Mouse (Mus musculus) right cerebral cortex, postnatal 36 days (tissue): ENCODE data around the gene Ranbp10.
A peak's percentile ranks its signal among the peaks of the same experiment; 100 is the strongest.
"Not testable (repeated sequence)": the region's sequence is repeated elsewhere in the genome, so short reads cannot be mapped to it uniquely, and the experiment has no call there.

Experiments used
- DNase-seq, 2 experiments: peaks; one replicate each; pipeline ENCODE4 v3.0.0; 2022; ENCODE audit warnings: low spot score in 2 of 2, mixed read lengths in 1 of 2

Ranbp10 gene

GRCm38 (mm10) chr8:105835318-105835717, 8.2 kb upstream of the Ranbp10 start:
- peak; percentile 34 for DNase-seq

- DNase-seq: not testable (repeated sequence)
These were observed 6.6 kb upstream of the Ranbp10 start for GRCm38 (mm10) chr8:105833740-105834139.

- DNase-seq: no peak
These were observed 771 bp downstream of the Ranbp10 start for GRCm38 (mm10) chr8:105826379-105826778.

GRCm38 (mm10) chr8:105825506-105825905, 1.6 kb downstream of the Ranbp10 start:
- DNase-seq: no peak

GRCm38 (mm10) chr8:105820925-105821324, 6.2 kb downstream of the Ranbp10 start:
- no peak for DNase-seq

- no peak for DNase-seq
These were observed 7.5 kb downstream of the Ranbp10 start for GRCm38 (mm10) chr8:105819659-105820058.

GRCm38 (mm10) chr8:105813241-105813640, 13.9 kb downstream of the Ranbp10 start:
- no peak for DNase-seq

- DNase-seq: no peak
These were observed 14.6 kb downstream of the Ranbp10 start for GRCm38 (mm10) chr8:105812511-105812910.

- no peak for DNase-seq
These were observed 15.6 kb downstream of the Ranbp10 start for GRCm38 (mm10) chr8:105811543-105811942.

GRCm38 (mm10) chr8:105811061-105811460, 16.1 kb downstream of the Ranbp10 start:
- no peak for DNase-seq

GRCm38 (mm10) chr8:105810245-105810786, 16.8 kb downstream of the Ranbp10 start:
- no peak for DNase-seq

GRCm38 (mm10) chr8:105808480-105808879, 18.7 kb downstream of the Ranbp10 start:
- no peak for DNase-seq

- DNase-seq: no peak
These were observed 19.4 kb downstream of the Ranbp10 start for GRCm38 (mm10) chr8:105807766-105808165.

GRCm38 (mm10) chr8:105805964-105806363, 21.2 kb downstream of the Ranbp10 start:
- no peak for DNase-seq

GRCm38 (mm10) chr8:105805346-105805745, 21.8 kb downstream of the Ranbp10 start:
- no peak for DNase-seq

GRCm38 (mm10) chr8:105804797-105805196, 22.4 kb downstream of the Ranbp10 start:
- DNase-seq: no peak

- DNase-seq: no peak
These were observed 25.8 kb downstream of the Ranbp10 start for GRCm38 (mm10) chr8:105801153-105801904.

- no peak for DNase-seq
These were observed 27.9 kb downstream of the Ranbp10 start for GRCm38 (mm10) chr8:105799091-105799812.

GRCm38 (mm10) chr8:105798408-105798807, 28.7 kb downstream of the Ranbp10 start:
- no peak for DNase-seq

GRCm38 (mm10) chr8:105795785-105796184, 31.4 kb downstream of the Ranbp10 start:
- DNase-seq: no peak

- no peak for DNase-seq
These were observed 33.0 kb downstream of the Ranbp10 start for GRCm38 (mm10) chr8:105794009-105794598.

GRCm38 (mm10) chr8:105793331-105793730, 33.8 kb downstream of the Ranbp10 start:
- DNase-seq: no peak
